Mouse (Mus musculus) liver, embryonic 16.5 days (tissue): ENCODE results near the gene Atp8b2. TPM values are rescaled to one million over a fixed set of nuclear protein-coding genes. Genes with fewer than 3 reads are reported as not detected.

Experiments used
- ATAC-seq: fragments of 200-750 bp; cut with Nextera tagmentation; 2 replicates; pipeline ENCODE4 v1.8.0; 2017; ENCODE audit warnings: low read depth, mild to moderate bottlenecking, moderate number of reproducible peaks, moderate library complexity
- H3K27ac ChIP-seq: fragments of 300-500 bp; sonication (generic); 2 replicates; pipeline ENCODE4 v1.5.1; 2014; ENCODE audit warnings: mild to moderate bottlenecking, low read length
- H3K27me3 ChIP-seq: fragments of 300-500 bp; sonication (generic); 2 replicates; pipeline ENCODE4 v1.6.1; 2014; ENCODE audit warnings: low read depth, low read length, mixed read lengths; ENCODE audit not compliant: control insufficient read depth, insufficient read depth
- H3K36me3 ChIP-seq: fragments of 300-500 bp; sonication (generic); 2 replicates; pipeline ENCODE4 v1.6.1; 2014; ENCODE audit warnings: mild to moderate bottlenecking; ENCODE audit not compliant: control insufficient read depth, insufficient read depth
- H3K4me1 ChIP-seq: fragments of 300-500 bp; sonication (generic); 2 replicates; pipeline ENCODE4 v1.6.1; 2014; ENCODE audit warnings: low read depth, low read length, mixed read lengths; ENCODE audit not compliant: control insufficient read depth
- H3K4me2 ChIP-seq: fragments of 300-500 bp; sonication (generic); 2 replicates; pipeline ENCODE4 v1.6.1; 2014; ENCODE audit warnings: low read depth, low read length, mixed read lengths
- H3K4me3 ChIP-seq: fragments of 300-500 bp; sonication (generic); 2 replicates; pipeline ENCODE4 v1.5.1; 2014; ENCODE audit warnings: low read depth, mild to moderate bottlenecking, low read length
- H3K9ac ChIP-seq: fragments of 300-500 bp; sonication (generic); 2 replicates; pipeline ENCODE4 v1.6.1; 2014; ENCODE audit warnings: low read depth, low read length
- H3K9me3 ChIP-seq: fragments of 300-500 bp; sonication (generic); replicated peaks from 2 replicates; pipeline ENCODE4 v1.6.1; 2016; ENCODE audit warnings: low read length; ENCODE audit not compliant: control insufficient read depth
- WGBS: fragments of 180-500 bp; shearing (Covaris S2); extraction: QIAGEN DNeasy Blood & Tissue Kit; methylation state at CpG from one replicate; pipeline ENCODE4 v1.1.7; 2014; ENCODE audit not compliant: insufficient replicate concordance; 5-methylcytosine and 5-hydroxymethylcytosine counted together
- polyA plus RNA-seq: library from polyadenylated mRNA; unstranded; fragments of >200 nt; fragmentation: Nextera tagmentation; extraction: Ambion mirVana; gene quantifications from 2 replicates; pipeline ENCODE4 v1.2.1, GENCODE M21; 2015

Atp8b2 gene
- polyA plus RNA-seq, 1 experiment from 2014 or later: 2.0 TPM

GRCm38 (mm10) chr3:89916622-89917021, 46.7 kb downstream of the Atp8b2 start:
- no peak overlapping the region for H3K4me2 ChIP-seq
- no peak for ATAC-seq
- peaks cover 26% of the 10 kb centered on the region for H3K27me3 ChIP-seq
- H3K4me1 ChIP-seq: no peaks in the 10 kb centered on the region; the same call in none of the 2 replicates
- H3K27ac ChIP-seq: no peak overlapping the region
- no peak overlapping the region for H3K9ac ChIP-seq
- H3K36me3 ChIP-seq: no peaks in the 10 kb centered on the region
- no peaks in the 10 kb centered on the region for H3K9me3 ChIP-seq
- WGBS: 76% methylated on average over 1 of the region's 1 CpGs
- H3K4me3 ChIP-seq: no peak overlapping the region

GRCm38 (mm10) chr3:89914700-89915099, 48.6 kb downstream of the Atp8b2 start:
- Histone ChIP-seq H3K4me2 (no peak overlapping the region), H3K4me1 (no peaks in the 10 kb centered on the region; the same call in none of the 2 replicates), H3K9ac (no peak overlapping the region), H3K27me3 (peaks cover 28% of the 10 kb centered on the region), H3K4me3 (no peak overlapping the region), H3K9me3 (no peaks in the 10 kb centered on the region), H3K27ac (no peak overlapping the region), H3K36me3 (no peaks in the 10 kb centered on the region)
- no peak for ATAC-seq
- 24% methylated on average over 4 of the region's 4 CpGs for WGBS

DNA sequence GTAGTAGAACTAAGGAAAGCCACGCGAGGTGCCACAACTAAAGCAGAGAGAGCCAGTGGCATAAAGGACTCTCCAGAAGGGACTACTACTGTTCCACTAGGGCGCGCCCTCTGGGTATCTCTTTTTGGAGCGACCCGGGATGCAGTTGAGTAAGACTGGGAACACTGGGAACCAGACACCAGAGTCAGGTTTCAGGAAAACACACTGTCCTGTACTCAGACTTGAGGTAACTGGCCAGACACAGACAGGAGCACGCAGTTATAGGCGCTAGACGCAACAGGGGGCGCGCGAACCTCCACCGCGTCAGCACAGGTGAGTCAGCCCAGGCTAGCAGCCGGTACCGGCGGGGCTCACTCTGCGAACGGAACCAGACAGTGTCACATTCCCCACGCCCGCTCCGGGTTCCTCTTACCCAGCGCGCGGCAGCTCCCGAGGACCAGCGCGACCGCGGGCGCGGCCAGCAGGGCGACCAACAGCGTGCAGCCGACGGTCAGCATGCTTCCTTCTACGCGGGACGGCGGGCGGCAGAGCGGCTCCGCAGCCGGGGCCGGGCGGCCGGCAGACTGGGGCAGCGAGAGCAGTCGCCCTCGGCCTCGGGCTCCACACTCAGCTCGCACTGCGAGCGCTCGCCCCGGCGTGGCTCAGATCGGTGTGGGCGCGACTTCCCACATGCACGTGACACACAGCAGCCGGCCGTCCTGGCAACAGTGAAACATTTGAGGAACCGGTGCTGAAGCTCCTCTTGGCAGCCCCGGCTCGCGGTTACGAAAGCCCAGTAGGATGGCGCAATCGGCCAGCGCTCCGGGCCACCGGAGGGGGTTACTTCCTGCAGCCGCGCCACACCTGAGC, 50.5 kb downstream of the Atp8b2 start, which contains the start of gene Il6ra:
Gene Il6ra, minus strand, starts transcription at position 654 of the 849 bp plus-strand sequence.
- peak within 1 kb of the TSS; percentile 87 for H3K27ac ChIP-seq
- ATAC-seq: peak; percentile 87
- peaks cover 9% of the 10 kb centered on the region for H3K4me1 ChIP-seq
- no peaks in the 10 kb centered on the region for H3K36me3 ChIP-seq
- WGBS: 1% methylated on average over 74 of the region's 75 CpGs
- H3K4me2 ChIP-seq: peak within 1 kb of the TSS; percentile 67
- peak within 1 kb of the TSS; percentile 65 for H3K4me3 ChIP-seq
- H3K9me3 ChIP-seq: no peaks in the 10 kb centered on the region
- H3K9ac ChIP-seq: peak within 1 kb of the TSS; percentile 61
- H3K27me3 ChIP-seq: peaks cover 28% of the 10 kb centered on the region

DNA sequence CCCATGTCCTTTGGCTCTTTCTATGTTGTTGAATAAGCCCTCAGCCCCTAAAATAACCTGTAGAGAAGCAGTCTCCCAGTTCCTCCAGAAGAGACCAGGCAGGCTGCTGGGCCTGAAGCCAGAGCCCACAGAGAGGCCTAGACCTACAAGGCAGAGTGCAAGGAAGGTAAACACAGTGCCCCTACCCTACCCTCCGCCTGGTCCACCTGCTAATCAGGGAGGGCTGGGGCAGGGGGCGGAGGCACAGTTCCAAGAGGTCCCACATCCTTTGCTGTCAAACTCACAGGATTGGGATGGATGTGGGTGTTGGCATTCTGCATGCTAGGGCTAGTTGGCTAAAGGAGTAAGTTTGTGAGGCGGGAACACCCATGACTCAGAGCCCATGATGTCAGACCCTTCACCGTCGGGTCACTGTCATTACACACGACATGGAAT, 51.2 kb downstream of the Atp8b2 start:
- Histone ChIP-seq H3K9me3 (no peaks in the 10 kb centered on the region), H3K9ac (peak overlapping the region; percentile 26; the same call in 1 of the 2 replicates), H3K4me3 (peak overlapping the region; percentile 65), H3K4me2 (peak overlapping the region; percentile 67), H3K27me3 (peaks cover 28% of the 10 kb centered on the region), H3K4me1 (peaks cover 9% of the 10 kb centered on the region), H3K36me3 (no peaks in the 10 kb centered on the region), H3K27ac (peak overlapping the region; percentile 87)
- no peak for ATAC-seq
- 32% methylated on average over 6 of the region's 6 CpGs for WGBS

DNA sequence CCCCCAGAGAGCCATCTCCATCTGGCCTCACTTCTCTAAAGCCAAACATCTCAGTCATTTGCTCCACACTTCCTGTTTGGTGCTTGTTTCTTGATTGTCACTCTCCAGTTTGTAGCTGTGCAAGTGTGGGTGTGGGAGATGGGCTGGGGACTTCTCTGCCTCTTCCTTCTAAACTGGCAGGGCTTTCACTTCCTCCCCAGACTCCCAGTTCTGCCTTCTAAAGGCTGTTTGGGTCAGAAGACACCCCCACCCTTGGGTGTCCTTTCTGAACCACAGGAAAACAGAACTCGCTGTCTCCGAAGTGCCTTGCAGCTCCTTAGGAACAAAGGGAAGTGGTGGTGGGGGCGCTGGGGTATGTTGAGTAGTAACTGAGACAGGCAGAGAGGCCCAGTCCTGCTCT, 52.1 kb downstream of the Atp8b2 start:
- Histone ChIP-seq H3K27me3 (peaks cover 28% of the 10 kb centered on the region), H3K9me3 (no peaks in the 10 kb centered on the region), H3K4me2 (peak overlapping the region; percentile 67; the same call in 1 of the 2 replicates), H3K9ac (no peak overlapping the region), H3K4me1 (peaks cover 10% of the 10 kb centered on the region), H3K36me3 (no peaks in the 10 kb centered on the region), H3K27ac (no peak overlapping the region), H3K4me3 (no peak overlapping the region)
- WGBS: 29% methylated on average over 3 of the region's 3 CpGs
- ATAC-seq: no peak

DNA sequence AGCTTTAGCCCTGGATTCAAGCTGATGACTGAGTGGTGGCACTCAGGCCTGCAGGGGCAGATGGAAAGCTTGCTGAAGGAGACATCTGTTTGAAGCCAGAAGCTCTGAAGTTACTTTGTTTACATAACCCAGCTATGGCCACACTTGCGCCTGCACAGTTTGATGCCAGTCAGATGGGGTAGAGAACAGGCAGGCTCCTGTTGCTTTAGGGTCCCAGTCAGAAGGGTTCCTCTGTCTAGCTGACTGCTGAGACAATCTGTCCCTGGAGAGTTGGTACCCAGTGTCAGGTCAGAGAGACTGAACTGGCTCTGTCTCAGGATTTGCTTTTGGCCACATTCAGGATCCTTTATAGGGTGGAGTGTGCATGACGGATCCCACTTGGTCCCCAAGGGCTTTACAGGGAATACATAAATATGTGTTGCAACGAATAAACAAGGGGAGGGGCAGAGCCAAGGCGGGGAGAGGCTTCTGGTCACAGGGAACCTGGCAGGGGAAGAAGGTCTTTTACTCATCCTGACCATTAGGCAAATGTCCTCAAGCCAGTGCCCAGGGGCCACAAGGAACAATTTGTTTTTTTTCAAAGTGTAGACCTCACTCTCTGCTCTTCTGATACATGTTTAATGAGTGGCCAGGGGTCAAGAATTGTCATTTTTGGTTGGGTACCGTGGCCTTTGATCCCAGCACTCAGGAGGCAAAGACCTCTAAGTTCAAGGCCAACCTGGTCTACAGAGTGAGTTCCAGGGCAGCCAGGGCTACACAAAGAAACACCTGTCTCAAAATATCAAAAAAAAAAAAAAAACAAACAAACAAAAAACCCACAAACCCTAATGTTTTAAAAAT, 53.4 kb downstream of the Atp8b2 start:
- no peaks in the 10 kb centered on the region for H3K36me3 ChIP-seq
- H3K27ac ChIP-seq: no peak overlapping the region
- ATAC-seq: no peak
- no peak overlapping the region for H3K4me3 ChIP-seq
- 47% methylated on average over 5 of the region's 5 CpGs for WGBS
- peaks cover 17% of the 10 kb centered on the region for H3K4me1 ChIP-seq
- H3K9me3 ChIP-seq: no peaks in the 10 kb centered on the region
- no peak overlapping the region for H3K9ac ChIP-seq
- H3K27me3 ChIP-seq: peaks cover 28% of the 10 kb centered on the region
- no peak overlapping the region for H3K4me2 ChIP-seq

DNA sequence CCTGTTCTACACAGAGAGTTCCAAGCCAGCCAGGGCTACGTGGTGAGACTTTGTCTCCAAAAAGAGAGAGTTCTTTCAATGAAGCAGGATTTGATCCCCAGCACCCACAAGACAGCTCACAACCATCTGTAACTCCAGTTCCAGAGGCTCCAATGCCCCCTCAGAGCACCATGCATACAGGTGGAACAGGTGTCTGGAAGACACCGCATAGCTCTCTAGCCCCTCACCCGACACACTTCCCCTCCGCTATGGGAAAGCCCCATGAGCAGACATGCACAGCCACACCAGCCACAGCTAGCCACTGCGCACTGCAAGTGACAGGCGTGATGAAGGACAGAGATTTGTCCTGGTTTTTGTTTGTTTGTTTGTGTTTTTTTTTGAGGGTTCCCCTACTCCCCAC, 54.5 kb downstream of the Atp8b2 start:
- Histone ChIP-seq H3K4me3 (no peak overlapping the region), H3K4me2 (no peak overlapping the region; the same call in 1 of the 2 replicates), H3K27ac (no peak overlapping the region), H3K36me3 (no peaks in the 10 kb centered on the region), H3K9ac (no peak overlapping the region), H3K27me3 (peaks cover 24% of the 10 kb centered on the region), H3K4me1 (peaks cover 17% of the 10 kb centered on the region), H3K9me3 (no peaks in the 10 kb centered on the region)
- WGBS: 59% methylated on average over 6 of the region's 6 CpGs
- no peak for ATAC-seq

DNA sequence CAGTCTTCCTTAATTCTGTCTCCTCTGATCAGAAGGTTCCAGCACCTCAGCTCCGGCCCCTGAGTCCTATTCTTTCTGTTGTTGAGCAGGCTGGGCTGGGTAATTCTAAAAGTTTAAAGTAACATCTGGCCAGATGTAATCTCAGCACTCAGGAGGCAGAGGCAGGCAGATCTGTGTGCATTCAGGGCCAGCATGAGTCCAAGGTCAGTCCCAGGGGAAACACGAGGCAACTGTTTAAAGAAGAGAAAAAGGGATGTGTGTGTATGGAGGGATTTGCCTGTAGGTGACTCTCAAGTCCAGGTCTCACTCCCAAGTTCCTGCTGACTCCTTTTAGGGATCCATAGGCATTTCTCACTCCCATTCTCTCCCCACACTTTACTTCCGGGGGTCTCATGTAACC, 55.5 kb downstream of the Atp8b2 start:
- Histone ChIP-seq H3K4me2 (no peak overlapping the region), H3K9ac (no peak overlapping the region), H3K9me3 (no peaks in the 10 kb centered on the region), H3K27me3 (peaks cover 14% of the 10 kb centered on the region), H3K36me3 (no peaks in the 10 kb centered on the region), H3K27ac (no peak overlapping the region), H3K4me3 (no peak overlapping the region), H3K4me1 (peaks cover 21% of the 10 kb centered on the region)
- WGBS: 54% methylated on average over 3 of the region's 3 CpGs
- ATAC-seq: no peak
